ENCODE assay signal across 9 mouse cellular contexts in the genomic region with DNA sequence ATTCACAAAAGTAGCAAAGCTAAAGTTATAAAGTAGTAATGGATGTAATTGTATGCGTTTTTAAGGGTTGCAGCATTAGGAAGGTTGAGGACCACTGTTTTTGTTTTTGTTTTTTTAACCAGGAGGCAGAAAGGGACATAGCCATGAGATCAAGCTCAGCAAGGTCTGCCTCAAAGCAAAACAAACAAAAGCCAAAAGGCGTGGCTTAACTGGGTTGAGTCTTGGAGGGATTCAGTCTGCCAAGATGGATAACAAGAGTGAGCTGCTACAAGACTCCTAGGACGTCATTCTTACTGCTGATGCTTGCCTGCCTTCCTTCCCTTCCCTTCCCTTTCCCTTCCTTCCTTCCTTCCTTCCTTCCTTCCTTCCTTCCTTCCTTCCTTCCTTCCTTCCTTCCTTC. TPM values are rescaled to one million over a fixed set of nuclear protein-coding genes. Genes with fewer than 3 reads are reported as not detected.
DNase-seq lines count a peak whose midpoint lies in the region; ATAC-seq and TF ChIP-seq lines count a peak whose summit lies in the region.
"Had no signal": no experiment of that assay in that cellular context is flagged by ENCODE, and none has a peak within 500 bp of the region (broad histone marks: within the 10 kb centered on the region; RNA-seq: fewer than 3 reads in every experiment).

No protein-coding gene starts in this region.

- 0 out of 2 replicates have a peak, but pooled peaks cover 3% of the 10 kb centered on the region for H3K4me1 ChIP-seq in kidney, postnatal 0 days (replicated peaks; ENCODE audit: insufficient read depth, low read length)
- no peaks in the 10 kb centered on the region for H3K4me1 ChIP-seq in kidney, embryonic 16.5 days (ENCODE audit: insufficient read depth, low read length)
- H3K4me1 ChIP-seq in G1E (ENCODE audit: insufficient read depth, low read depth, low read length): peaks cover 30% of the 10 kb centered on the region
- no peaks in the 10 kb centered on the region for H3K4me1 ChIP-seq in lung, postnatal 0 days (ENCODE audit: insufficient read depth, low read depth, low read length)
- peaks cover 3% of the 10 kb centered on the region; the same call in 1 of the 2 replicates for H3K4me1 ChIP-seq in neural tube, embryonic 15.5 days

- H3K27ac ChIP-seq in kidney, postnatal 0 days: no peak overlapping the region
- no peak overlapping the region for H3K27ac ChIP-seq in kidney, embryonic 16.5 days (ENCODE audit: low read length)
- H3K27ac ChIP-seq in lung, postnatal 0 days (ENCODE audit: low read length): no peak overlapping the region
- no peak overlapping the region for H3K27ac ChIP-seq in neural tube, embryonic 15.5 days (replicated peaks)

- no peak for TF ChIP-seq EP300 in lung, postnatal 0 days (IDR thresholded peaks at IDR 0.05)

- 14% methylated on average over 3 of the region's 3 CpGs for WGBS in kidney, postnatal 0 days
- WGBS in kidney, embryonic 16.5 days: 21% methylated on average over 3 of the region's 3 CpGs
- 23% methylated on average over 3 of the region's 3 CpGs for WGBS in lung, postnatal 0 days
- 30% methylated on average over 3 of the region's 3 CpGs for WGBS in neural tube, embryonic 15.5 days

- H3K4me3 ChIP-seq in kidney, postnatal 0 days (replicated peaks; ENCODE audit: low read depth, low read length): no peak overlapping the region
- H3K4me3 ChIP-seq in kidney, embryonic 16.5 days (ENCODE audit: low read length): no peak overlapping the region
- H3K4me3 ChIP-seq in G1E (ENCODE audit: low read depth, low read length): peak overlapping the region; percentile 41; the same call in 1 of the 2 replicates
- no peak overlapping the region for H3K4me3 ChIP-seq in lung, postnatal 0 days (ENCODE audit: low read depth, low read length)
- H3K4me3 ChIP-seq in neural tube, embryonic 15.5 days (replicated peaks): no peak overlapping the region

- DNase-seq in kidney, postnatal 0 days (ENCODE audit: low spot score): peak; percentile 70
- DNase-seq in G1E (ENCODE audit: low spot score): peak; percentile 12
- DNase-seq in T-cell, adult 2 months (ENCODE audit: low spot score): peak; percentile 36
- DNase-seq in lung, postnatal 0 days (ENCODE audit: low spot score): peak; percentile 73
- DNase-seq in spleen, postnatal 10 days (ENCODE audit: low spot score in 2 of 2): no peak
- DNase-seq: cerebellum, adult 9-11 months; kidney, adult 8-10 months had no signal

- ATAC-seq in kidney, postnatal 0 days (replicated peaks; ENCODE audit: low FRiP score, low read depth): no peak
- no peak for ATAC-seq in kidney, embryonic 16.5 days (ENCODE audit: low FRiP score, low TSS enrichment)
- ATAC-seq in G1E (ENCODE audit: extremely low read depth, insufficient number of reproducible peaks, low FRiP score, poor library complexity, severe bottlenecking): no peak
- ATAC-seq in lung, postnatal 0 days: no peak
- no peak for ATAC-seq in neural tube, embryonic 15.5 days (ENCODE audit: low FRiP score)

- H3K36me3 ChIP-seq in kidney, postnatal 0 days (ENCODE audit: insufficient read depth, low read length): no peaks in the 10 kb centered on the region
- no peaks in the 10 kb centered on the region for H3K36me3 ChIP-seq in kidney, embryonic 16.5 days (ENCODE audit: insufficient read depth, low read length)
- H3K36me3 ChIP-seq in G1E (replicated peaks): no peaks in the 10 kb centered on the region
- H3K36me3 ChIP-seq in lung, postnatal 0 days (ENCODE audit: insufficient read depth, low read length): no peaks in the 10 kb centered on the region
- no peaks in the 10 kb centered on the region for H3K36me3 ChIP-seq in neural tube, embryonic 15.5 days

- H3K27me3 ChIP-seq in kidney, postnatal 0 days (ENCODE audit: insufficient read depth, low read length): no peaks in the 10 kb centered on the region
- H3K27me3 ChIP-seq in kidney, embryonic 16.5 days (ENCODE audit: insufficient read depth, low read length): no peaks in the 10 kb centered on the region
- no peaks in the 10 kb centered on the region for H3K27me3 ChIP-seq in G1E (ENCODE audit: insufficient read depth, low read length)
- no peaks in the 10 kb centered on the region for H3K27me3 ChIP-seq in lung, postnatal 0 days (replicated peaks; ENCODE audit: insufficient read depth, low read length)
- no peaks in the 10 kb centered on the region for H3K27me3 ChIP-seq in neural tube, embryonic 15.5 days (replicated peaks)

- no peak for TF ChIP-seq CTCF in kidney, postnatal 0 days (IDR thresholded peaks at IDR 0.05; ENCODE audit: low read depth)
- no peak for TF ChIP-seq CTCF in G1E (IDR thresholded peaks at IDR 0.05; ENCODE audit: low read depth, low read length)
- TF ChIP-seq CTCF in lung, postnatal 0 days (IDR thresholded peaks at IDR 0.05): no peak

- no peaks in the 10 kb centered on the region for H3K9me3 ChIP-seq in kidney, postnatal 0 days (replicated peaks; ENCODE audit: low read length)
- H3K9me3 ChIP-seq in kidney, embryonic 16.5 days (ENCODE audit: low read length): no peaks in the 10 kb centered on the region
- no peaks in the 10 kb centered on the region for H3K9me3 ChIP-seq in G1E (replicated peaks)
- H3K9me3 ChIP-seq in lung, postnatal 0 days (ENCODE audit: low read length): no peaks in the 10 kb centered on the region
- H3K9me3 ChIP-seq in neural tube, embryonic 15.5 days (replicated peaks): no peaks in the 10 kb centered on the region

- no peak overlapping the region for H3K4me2 ChIP-seq in kidney, postnatal 0 days (ENCODE audit: low read length)
- no peak overlapping the region for H3K4me2 ChIP-seq in kidney, embryonic 16.5 days (replicated peaks; ENCODE audit: low read depth, low read length)
- H3K4me2 ChIP-seq in lung, postnatal 0 days (replicated peaks; ENCODE audit: low read depth, low read length): no peak overlapping the region
- no peak overlapping the region for H3K4me2 ChIP-seq in neural tube, embryonic 15.5 days

- H3K9ac ChIP-seq in kidney, postnatal 0 days (ENCODE audit: low read depth, low read length): no peak overlapping the region
- H3K9ac ChIP-seq in kidney, embryonic 16.5 days (replicated peaks; ENCODE audit: low read length): no peak overlapping the region
- H3K9ac ChIP-seq in lung, postnatal 0 days (replicated peaks; ENCODE audit: low read depth): no peak overlapping the region
- no peak overlapping the region for H3K9ac ChIP-seq in neural tube, embryonic 15.5 days (replicated peaks)

RNA-seq across cellular contexts. Expression of gene Cggbp1, which starts 20.5 kb away (rescaled TPM):
- 64.2 and 66.4 TPM in 2 replicates for polyA plus RNA-seq in kidney, postnatal 0 days (2015; fragmentation: Nextera tagmentation; extraction: Ambion mirVana)
- 86.1 and 88.9 TPM in 2 replicates for polyA plus RNA-seq in kidney, embryonic 16.5 days (2015; fragmentation: Nextera tagmentation; extraction: Ambion mirVana)
- total RNA-seq in G1E (2014; fragmentation: Nextera tagmentation) (150 and 152 TPM in 2 replicates), G1E (2017) (70.0 and 76.4 TPM in 2 replicates)
- 34.8 and 37.2 TPM in 2 replicates for polyA plus RNA-seq in G1E (2012)
- polyA plus RNA-seq in lung, postnatal 0 days (2015; fragmentation: Nextera tagmentation; extraction: Ambion mirVana): 45.8 and 53.6 TPM in 2 replicates
- 58.2 and 58.6 TPM in 2 replicates for polyA plus RNA-seq in neural tube, embryonic 15.5 days (2015; fragmentation: Nextera tagmentation; extraction: Ambion mirVana)

RNA-seq across cellular contexts. Expression of gene Zfp654, which starts 20.8 kb away (rescaled TPM):
- 5.1 TPM in 2 replicates for polyA plus RNA-seq in kidney, postnatal 0 days (2015; fragmentation: Nextera tagmentation; extraction: Ambion mirVana)
- 5.9 and 6.4 TPM in 2 replicates for polyA plus RNA-seq in kidney, embryonic 16.5 days (2015; fragmentation: Nextera tagmentation; extraction: Ambion mirVana)
- total RNA-seq in G1E (2014; fragmentation: Nextera tagmentation) (64.0 and 73.3 TPM in 2 replicates), G1E (2017) (29.0 and 30.6 TPM in 2 replicates)
- 1.9 and 2.0 TPM in 2 replicates for polyA plus RNA-seq in G1E (2012)
- polyA plus RNA-seq in lung, postnatal 0 days (2015; fragmentation: Nextera tagmentation; extraction: Ambion mirVana): 3.7 and 4.1 TPM in 2 replicates
- polyA plus RNA-seq in neural tube, embryonic 15.5 days (2015; fragmentation: Nextera tagmentation; extraction: Ambion mirVana): 4.5 and 4.9 TPM in 2 replicates

Comparison
In these comparisons a context has a peak if more than half of its experiments do, and no peak if none do; other contexts are left out.
1. DNase-seq: peak in kidney, postnatal 0 days (single experiment), G1E (single experiment), T-cell, adult 2 months (single experiment) and lung, postnatal 0 days (single experiment); none in spleen, postnatal 10 days (0 of 2).